Mouse (Mus musculus) embryonic facial prominence, embryonic 12.5 days (tissue): Measurements from ENCODE around the gene Snd1. TPM values are rescaled to one million over a fixed set of nuclear protein-coding genes. Genes with fewer than 3 reads are reported as not detected.
"Not testable (repeated sequence)": the region's sequence is repeated elsewhere in the genome, so short reads cannot be mapped to it uniquely, and the experiment has no call there.

Experiments used
- ATAC-seq: fragments of 200-750 bp; cut with Nextera tagmentation; 2 replicates; pipeline ENCODE4 v1.8.0; 2017; ENCODE audit not compliant: insufficient number of reproducible peaks, insufficient read depth, low FRiP score, low TSS enrichment
- H3K27ac ChIP-seq: fragments of 300-500 bp; sonication (generic); 2 replicates; pipeline ENCODE4 v1.5.1; 2016; ENCODE audit warnings: mild to moderate bottlenecking
- H3K27me3 ChIP-seq: fragments of 300-500 bp; sonication (generic); 2 replicates; pipeline ENCODE4 v1.6.1; 2016; ENCODE audit warnings: mild to moderate bottlenecking, moderate library complexity
- H3K36me3 ChIP-seq: fragments of 300-500 bp; sonication (generic); 2 replicates; pipeline ENCODE4 v1.6.1; 2016; ENCODE audit warnings: mild to moderate bottlenecking
- H3K4me1 ChIP-seq: fragments of 300-500 bp; sonication (generic); 2 replicates; pipeline ENCODE4 v1.6.1; 2016
- H3K4me2 ChIP-seq: fragments of 300-500 bp; sonication (generic); replicated peaks from 2 replicates; pipeline ENCODE4 v1.6.1; 2016; ENCODE audit warnings: mild to moderate bottlenecking, moderate library complexity
- H3K4me3 ChIP-seq: fragments of 300-500 bp; sonication (generic); 2 replicates; pipeline ENCODE4 v1.5.1; 2016; ENCODE audit warnings: mild to moderate bottlenecking
- H3K9ac ChIP-seq: fragments of 300-500 bp; sonication (generic); 2 replicates; pipeline ENCODE4 v1.6.1; 2016; ENCODE audit warnings: mild to moderate bottlenecking, moderate library complexity
- H3K9me3 ChIP-seq: fragments of 300-500 bp; sonication (generic); 2 replicates; pipeline ENCODE4 v1.6.1; 2016; ENCODE audit warnings: mild to moderate bottlenecking, moderate library complexity
- WGBS: fragments of 180-500 bp; shearing (Covaris S2); methylation state at CpG from one replicate; pipeline ENCODE4 v1.1.7; 2016; 5-methylcytosine and 5-hydroxymethylcytosine counted together
- polyA plus RNA-seq: library from polyadenylated mRNA; unstranded; fragments of >200 nt; fragmentation: Nextera tagmentation; extraction: Ambion mirVana; gene quantifications from 2 replicates; pipeline ENCODE4 v1.2.1, GENCODE M21; 2016

The Snd1 gene
- polyA plus RNA-seq, 1 experiment from 2014 or later = 133 TPM

DNA sequence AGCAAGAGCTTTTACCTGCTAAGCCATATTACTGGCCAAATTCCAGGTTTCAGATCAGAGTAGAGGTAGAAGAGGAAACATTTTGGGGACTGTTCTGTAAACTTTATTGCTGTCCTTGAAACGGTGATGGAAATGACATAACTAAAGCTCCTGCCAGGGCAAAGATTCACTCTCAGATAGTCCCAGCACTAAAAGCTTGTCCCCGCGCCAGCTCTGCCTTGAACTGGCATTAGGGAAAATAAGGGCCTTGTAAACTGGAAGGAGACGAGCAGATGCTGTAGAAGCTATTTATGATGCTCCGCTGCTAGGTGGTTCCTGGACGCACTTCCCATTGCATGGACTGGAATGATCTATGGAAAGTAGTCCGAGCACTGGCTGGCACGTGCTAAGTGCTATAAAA is 44.5 kb downstream of the Snd1 start:
- no peaks in the 10 kb centered on the region for H3K9me3 ChIP-seq

GRCm38 (mm10) chr6:28520787-28521186 is 45.8 kb downstream of the Snd1 start:
- WGBS = 94% methylated on average over 5 of the region's 5 CpGs

More for the DNA sequence above, 44.5 kb downstream of the Snd1 start:
- Histone ChIP-seq H3K4me1 (no peaks in the 10 kb centered on the region), H3K36me3 (peaks cover 42% of the 10 kb centered on the region), H3K27ac (no peak overlapping the region), H3K27me3 (no peaks in the 10 kb centered on the region), H3K4me3 (no peak overlapping the region), H3K9ac (no peak overlapping the region), H3K4me2 (no peak overlapping the region)
- ATAC-seq = no peak
- WGBS = 94% methylated on average over 8 of the region's 8 CpGs

DNA sequence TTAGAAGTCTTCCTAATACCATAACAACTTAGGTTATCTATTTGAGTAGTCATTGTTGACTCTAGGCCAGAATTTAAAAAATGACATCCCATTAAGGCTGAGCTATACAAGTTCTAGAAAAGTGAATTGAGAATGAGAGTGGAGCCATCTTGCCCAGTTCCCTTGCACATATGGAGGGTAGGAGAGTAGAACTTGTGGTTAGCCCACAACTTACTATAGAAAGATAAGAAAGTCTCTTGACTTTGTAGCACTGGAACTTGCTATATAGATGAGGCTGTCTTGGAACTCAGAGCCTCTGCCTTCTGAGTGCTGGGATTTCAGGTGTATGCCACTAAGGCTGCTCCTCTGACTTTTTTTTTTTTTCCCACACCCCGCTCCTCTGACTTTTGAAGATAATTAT is 46.5 kb downstream of the Snd1 start:
- Histone ChIP-seq H3K36me3 (peaks cover 47% of the 10 kb centered on the region), H3K27me3 (no peaks in the 10 kb centered on the region), H3K9me3 (no peaks in the 10 kb centered on the region), H3K27ac (no peak overlapping the region), H3K4me1 (no peaks in the 10 kb centered on the region), H3K4me3 (no peak overlapping the region), H3K4me2 (no peak overlapping the region), H3K9ac (no peak overlapping the region)
- no peak for ATAC-seq
- WGBS = 85% methylated on average over 1 of the region's 1 CpGs

More at GRCm38 (mm10) chr6:28520787-28521186, 45.8 kb downstream of the Snd1 start:
- not testable (repeated sequence) for H3K9ac ChIP-seq, ATAC-seq, H3K4me2 ChIP-seq, H3K4me1 ChIP-seq, H3K27me3 ChIP-seq, H3K9me3 ChIP-seq, H3K27ac ChIP-seq, H3K4me3 ChIP-seq
- H3K36me3 ChIP-seq = peaks cover 45% of the 10 kb centered on the region

DNA sequence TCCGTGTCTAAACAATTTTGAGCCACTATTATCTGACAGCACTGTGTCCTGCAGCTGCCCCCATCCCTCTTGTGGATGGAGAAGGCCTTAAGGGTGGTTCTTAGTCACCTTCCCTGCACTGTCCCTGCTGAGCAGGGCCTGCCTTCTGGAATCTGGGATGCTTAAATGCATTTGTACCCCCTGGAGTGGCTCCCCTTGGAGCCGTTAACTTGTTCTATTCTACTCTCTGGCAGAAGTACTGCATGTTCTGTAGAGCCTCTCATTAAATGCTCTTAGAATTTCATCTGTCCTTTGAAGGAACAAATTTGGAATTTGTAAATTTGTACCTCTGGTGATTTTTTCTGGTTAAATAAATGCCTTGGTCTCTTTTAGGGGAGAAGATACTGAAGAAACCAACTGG is 50.6 kb downstream of the Snd1 start:
- no peaks in the 10 kb centered on the region for H3K9me3 ChIP-seq

DNA sequence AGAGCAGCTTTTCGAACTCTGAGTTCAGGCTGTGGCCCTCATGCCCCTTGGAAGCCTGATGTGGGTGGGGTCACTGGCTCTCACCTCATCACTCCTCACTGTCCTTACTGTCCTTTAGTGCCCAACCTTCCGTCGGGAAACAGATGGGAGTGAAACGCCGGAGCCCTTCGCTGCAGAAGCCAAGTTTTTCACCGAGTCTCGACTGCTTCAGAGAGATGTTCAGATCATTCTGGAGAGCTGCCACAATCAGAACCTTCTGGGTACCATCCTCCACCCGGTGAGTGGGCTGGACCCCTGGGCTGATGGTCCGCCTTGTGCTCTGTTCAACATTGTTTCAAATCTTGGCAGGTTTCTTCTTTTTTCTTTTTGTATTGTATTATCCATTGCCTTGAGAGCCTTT is 52.5 kb downstream of the Snd1 start:
- Histone ChIP-seq H3K4me1 (no peaks in the 10 kb centered on the region), H3K36me3 (peaks cover 59% of the 10 kb centered on the region), H3K4me2 (no peak overlapping the region), H3K9me3 (no peaks in the 10 kb centered on the region), H3K27me3 (no peaks in the 10 kb centered on the region), H3K4me3 (no peak overlapping the region), H3K27ac (no peak overlapping the region), H3K9ac (no peak overlapping the region)
- no peak for ATAC-seq
- 95% methylated on average over 10 of the region's 10 CpGs for WGBS

More for the DNA sequence above, 50.6 kb downstream of the Snd1 start:
- Histone ChIP-seq H3K4me3 (no peak overlapping the region), H3K9ac (no peak overlapping the region), H3K27me3 (no peaks in the 10 kb centered on the region), H3K4me1 (no peaks in the 10 kb centered on the region), H3K36me3 (peaks cover 61% of the 10 kb centered on the region), H3K27ac (no peak overlapping the region), H3K4me2 (no peak overlapping the region)
- no peak for ATAC-seq
- WGBS = 85% methylated on average over 2 of the region's 2 CpGs

DNA sequence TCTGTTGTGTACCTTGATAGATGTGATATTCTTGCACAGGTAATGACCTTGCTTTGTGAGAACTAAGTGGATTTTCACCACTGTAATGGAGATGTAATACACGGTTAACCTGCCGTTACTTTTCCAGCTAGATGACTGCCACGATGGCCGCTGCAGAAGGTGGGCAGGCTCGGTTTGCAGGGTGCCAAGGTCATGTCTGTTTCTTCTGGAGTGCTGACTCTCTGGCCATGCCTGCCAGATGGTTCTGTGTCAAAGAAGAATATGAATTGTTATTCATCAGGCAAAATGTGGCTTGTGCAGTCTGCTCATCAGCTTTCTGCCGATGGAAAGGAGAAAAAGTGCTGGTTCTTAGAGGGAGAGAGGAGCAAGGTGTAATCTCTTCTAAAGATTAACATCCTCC is 53.3 kb downstream of the Snd1 start:
- Histone ChIP-seq H3K9ac (no peak overlapping the region), H3K9me3 (no peaks in the 10 kb centered on the region), H3K4me1 (no peaks in the 10 kb centered on the region), H3K27me3 (no peaks in the 10 kb centered on the region), H3K4me2 (no peak overlapping the region), H3K36me3 (peaks cover 57% of the 10 kb centered on the region), H3K27ac (no peak overlapping the region), H3K4me3 (no peak overlapping the region)
- no peak for ATAC-seq
- WGBS = 91% methylated on average over 6 of the region's 6 CpGs

- no peak overlapping the region for H3K4me3 ChIP-seq
- H3K27me3 ChIP-seq = no peaks in the 10 kb centered on the region
- no peaks in the 10 kb centered on the region for H3K9me3 ChIP-seq
- no peak overlapping the region for H3K27ac ChIP-seq
- no peaks in the 10 kb centered on the region for H3K4me1 ChIP-seq
- ATAC-seq = no peak
- H3K4me2 ChIP-seq = no peak overlapping the region
- H3K36me3 ChIP-seq = peaks cover 19% of the 10 kb centered on the region
- WGBS = 91% methylated on average over 5 of the region's 5 CpGs
- H3K9ac ChIP-seq = no peak overlapping the region
These were observed 61.5 kb downstream of the Snd1 start for GRCm38 (mm10) chr6:28536464-28536863.

GRCm38 (mm10) chr6:28537851-28538527 is 63.0 kb downstream of the Snd1 start:
- no peak for ATAC-seq
- Histone ChIP-seq H3K36me3 (peaks cover 15% of the 10 kb centered on the region), H3K9me3 (no peaks in the 10 kb centered on the region), H3K4me1 (no peaks in the 10 kb centered on the region), H3K27me3 (no peaks in the 10 kb centered on the region), H3K4me2 (no peak overlapping the region), H3K9ac (no peak overlapping the region), H3K27ac (no peak overlapping the region), H3K4me3 (no peak overlapping the region)
- WGBS = 71% methylated on average over 10 of the region's 10 CpGs

GRCm38 (mm10) chr6:28542298-28542701 is 67.4 kb downstream of the Snd1 start:
- Histone ChIP-seq H3K36me3 (peaks cover 18% of the 10 kb centered on the region), H3K4me1 (no peaks in the 10 kb centered on the region), H3K27ac (no peak overlapping the region), H3K9ac (no peak overlapping the region), H3K9me3 (no peaks in the 10 kb centered on the region), H3K4me3 (no peak overlapping the region), H3K4me2 (no peak overlapping the region), H3K27me3 (no peaks in the 10 kb centered on the region)
- 75% methylated on average over 6 of the region's 6 CpGs for WGBS
- no peak for ATAC-seq

GRCm38 (mm10) chr6:28546943-28547342 is 72.0 kb downstream of the Snd1 start:
- Histone ChIP-seq H3K36me3 (peaks cover 18% of the 10 kb centered on the region), H3K4me2 (no peak overlapping the region), H3K9ac (no peak overlapping the region), H3K27me3 (no peaks in the 10 kb centered on the region), H3K27ac (no peak overlapping the region), H3K9me3 (no peaks in the 10 kb centered on the region), H3K4me3 (no peak overlapping the region), H3K4me1 (no peaks in the 10 kb centered on the region)
- 83% methylated on average over 2 of the region's 2 CpGs for WGBS
- ATAC-seq = no peak

- no peaks in the 10 kb centered on the region; the same call in 1 of the 2 replicates for H3K4me1 ChIP-seq
- no peak overlapping the region for H3K9ac ChIP-seq
- WGBS = 84% methylated on average over 2 of the region's 2 CpGs
- no peak overlapping the region for H3K27ac ChIP-seq
- H3K4me2 ChIP-seq = no peak overlapping the region
- ATAC-seq = no peak
- H3K4me3 ChIP-seq = no peak overlapping the region
- H3K36me3 ChIP-seq = peaks cover 18% of the 10 kb centered on the region
- no peaks in the 10 kb centered on the region for H3K9me3 ChIP-seq
- H3K27me3 ChIP-seq = no peaks in the 10 kb centered on the region
These were observed 74.4 kb downstream of the Snd1 start for GRCm38 (mm10) chr6:28549374-28549773.

DNA sequence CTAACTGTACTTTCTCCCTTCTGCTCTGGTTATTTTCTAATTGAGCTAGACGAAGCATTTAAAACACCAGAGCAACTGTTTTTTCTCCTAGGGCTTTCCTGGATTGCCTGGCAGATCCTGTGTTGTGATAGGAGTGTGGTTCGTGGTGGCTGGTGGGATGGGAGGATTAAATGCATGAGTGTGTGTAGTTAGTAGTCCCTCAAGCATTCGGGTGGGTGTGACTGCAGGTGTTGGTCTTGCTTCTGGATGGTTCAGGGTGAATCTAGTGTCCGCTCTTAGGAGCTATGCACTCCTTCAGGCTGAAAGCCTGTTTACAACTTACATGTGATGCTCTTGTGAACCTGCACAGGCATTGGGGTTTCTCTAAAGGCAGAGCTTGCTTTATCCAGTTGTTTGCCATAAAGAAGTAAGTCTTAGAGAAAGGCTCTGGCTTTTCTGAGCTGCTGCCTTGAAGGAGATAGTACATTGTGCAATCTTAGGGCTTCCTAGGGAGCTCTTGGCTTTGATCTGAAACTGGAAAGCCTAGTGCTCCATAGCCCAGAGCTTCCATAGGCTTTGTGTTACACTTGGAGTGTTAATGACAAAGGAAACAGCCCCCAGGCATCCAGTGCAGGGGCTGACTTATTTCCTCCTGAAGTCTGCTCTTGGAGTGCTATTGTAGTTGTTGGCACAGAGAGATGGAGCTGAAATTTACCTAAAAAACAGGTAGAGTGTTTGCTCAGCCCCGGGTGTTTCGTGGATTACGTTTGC is 75.5 kb downstream of the Snd1 start:
- Histone ChIP-seq H3K27ac (no peak overlapping the region), H3K4me2 (no peak overlapping the region), H3K4me3 (no peak overlapping the region), H3K9ac (no peak overlapping the region), H3K36me3 (peaks cover 13% of the 10 kb centered on the region), H3K27me3 (no peaks in the 10 kb centered on the region), H3K4me1 (no peaks in the 10 kb centered on the region; the same call in 1 of the 2 replicates), H3K9me3 (no peaks in the 10 kb centered on the region)
- no peak for ATAC-seq
- 76% methylated on average over 7 of the region's 7 CpGs for WGBS
